Mouse (Mus musculus) C2C12 (cell line): Measurements from ENCODE around the gene Hfe. TPM values are rescaled to one million over a fixed set of nuclear protein-coding genes. Genes with fewer than 3 reads are reported as not detected.
"Not testable (repeated sequence)": the region's sequence is repeated elsewhere in the genome, so short reads cannot be mapped to it uniquely, and the experiment has no call there.

ENCODE experiments used
- H3K27me3 ChIP-seq: one replicate; pipeline ENCODE4 v1.6.1; 2011; ENCODE audit not compliant: control insufficient read depth, insufficient read depth, insufficient read length
- H3K36me3 ChIP-seq: one replicate; pipeline ENCODE4 v1.6.1; 2011; ENCODE audit not compliant: control insufficient read depth, insufficient read depth
- H3K4me3 ChIP-seq: one replicate; pipeline ENCODE4 v1.5.1; 2011; ENCODE audit warnings: mild to moderate bottlenecking, control low read depth; ENCODE audit not compliant: poor library complexity, insufficient read depth, severe bottlenecking
- H3K79me2 ChIP-seq: one replicate; pipeline ENCODE4 v1.6.1; 2011; ENCODE audit not compliant: control insufficient read depth, insufficient read depth
- H3K79me3 ChIP-seq: one replicate; pipeline ENCODE4 v1.6.1; 2011; ENCODE audit warnings: low read depth, control low read depth
- H3ac ChIP-seq: one replicate; pipeline ENCODE3; 2011; ENCODE audit warnings: low read depth; ENCODE audit not compliant: control insufficient read depth, insufficient read length
- CEBPB ChIP-seq: IDR thresholded peaks from one replicate; pipeline ENCODE4 v1.6.1; 2011; ENCODE audit warnings: low read depth, mild to moderate bottlenecking, control low read depth, moderate library complexity
- CTCF ChIP-seq: IDR thresholded peaks from one replicate; pipeline ENCODE4 v1.5.1; 2011; ENCODE audit not compliant: control insufficient read depth, insufficient read depth, insufficient read length
- FOSL1 ChIP-seq: IDR thresholded peaks from one replicate; pipeline ENCODE4 v1.8.0; 2011; ENCODE audit warnings: mild to moderate bottlenecking, low read length; ENCODE audit not compliant: poor library complexity, insufficient read depth, severe bottlenecking
- MAX ChIP-seq: IDR thresholded peaks from one replicate; pipeline ENCODE4 v1.6.1; 2011; ENCODE audit warnings: mild to moderate bottlenecking, control low read depth
- MYOD1 ChIP-seq: IDR thresholded peaks from one replicate; pipeline ENCODE4 v1.6.1; 2011; ENCODE audit warnings: low read depth; ENCODE audit not compliant: control insufficient read depth, insufficient read length
- MYOG ChIP-seq: IDR thresholded peaks from one replicate; pipeline ENCODE4 v1.6.1; 2011; ENCODE audit not compliant: control insufficient read depth, insufficient read length; ENCODE audit errors: extremely low read depth
- USF1 ChIP-seq: IDR thresholded peaks from one replicate; pipeline ENCODE4 v1.6.1; 2011; ENCODE audit warnings: low read depth, mild to moderate bottlenecking, control low read depth, moderate library complexity
- polyA plus RNA-seq: library from polyadenylated mRNA; unstranded; fragments of >200 nt; fragmentation: generic; extraction: Trizol; gene quantifications from one replicate; pipeline ENCODE4 v1.2.1, GENCODE M21; 2012; ENCODE audit warnings: missing spikeins

Hfe gene
- polyA plus RNA-seq, 1 experiment, result 0.91 TPM

- no peak overlapping the region for H3ac ChIP-seq
Measured at GRCm38 (mm10) chr13:23725213-23725612, 14.6 kb upstream of the Hfe start.

GRCm38 (mm10) chr13:23724239-23724638 is 13.6 kb upstream of the Hfe start:
- Histone ChIP-seq H3K4me3 (no peak overlapping the region), H3K79me2 (no peaks in the 10 kb centered on the region), H3K79me3 (no peaks in the 10 kb centered on the region), H3ac (no peak overlapping the region), H3K36me3 (no peaks in the 10 kb centered on the region), H3K27me3 (no peaks in the 10 kb centered on the region)
- no peak for TF ChIP-seq MYOD1
- no peak for TF ChIP-seq FOSL1
- TF ChIP-seq CTCF, result no peak
- TF ChIP-seq USF1, result no peak
- TF ChIP-seq MYOG, result no peak
- TF ChIP-seq MAX, result no peak
- TF ChIP-seq CEBPB, result no peak

More at GRCm38 (mm10) chr13:23725213-23725612, 14.6 kb upstream of the Hfe start:
- no peak for TF ChIP-seq MAX
- TF ChIP-seq FOSL1, result no peak
- no peak for TF ChIP-seq MYOD1
- TF ChIP-seq MYOG, result no peak
- TF ChIP-seq CEBPB, result no peak
- no peak for TF ChIP-seq CTCF
- no peak for TF ChIP-seq USF1
- no peaks in the 10 kb centered on the region for H3K79me3 ChIP-seq
- H3K36me3 ChIP-seq, result no peaks in the 10 kb centered on the region
- no peaks in the 10 kb centered on the region for H3K27me3 ChIP-seq
- no peaks in the 10 kb centered on the region for H3K79me2 ChIP-seq
- H3K4me3 ChIP-seq, result no peak overlapping the region

DNA sequence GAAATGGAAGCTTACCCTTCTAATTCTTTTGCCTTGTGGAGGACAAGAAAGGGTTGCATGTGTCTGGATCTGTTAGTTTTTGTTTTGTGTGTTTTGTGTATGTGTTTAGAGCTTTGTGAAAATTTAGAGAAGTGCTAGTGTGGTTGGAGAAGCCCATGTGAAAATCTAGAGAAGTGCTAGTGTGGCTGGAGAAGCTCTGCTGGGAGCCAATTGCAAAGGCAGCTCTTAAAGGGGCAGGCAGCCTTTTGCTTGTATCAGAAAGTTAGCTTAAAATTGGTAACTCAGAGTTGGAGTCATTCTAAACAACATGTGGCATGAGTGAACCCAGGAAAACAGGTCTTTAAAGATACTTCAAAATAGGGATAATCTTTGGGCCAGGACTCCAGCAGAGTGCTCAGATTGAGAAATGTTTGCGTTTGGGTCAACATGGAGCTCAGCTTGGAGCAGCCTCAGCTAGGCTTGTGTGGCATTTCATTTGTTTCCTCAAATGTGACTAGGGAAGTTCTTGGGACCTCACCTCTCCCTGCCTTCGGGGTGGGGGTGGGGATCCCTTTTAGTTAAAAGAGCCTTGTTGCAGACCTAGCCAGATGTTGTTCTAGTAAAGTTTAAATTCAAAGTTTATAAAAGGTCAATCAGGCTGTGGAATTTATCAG is 7.1 kb upstream of the Hfe start:
- H3K36me3 ChIP-seq, H3ac ChIP-seq, H3K27me3 ChIP-seq, H3K79me3 ChIP-seq, H3K79me2 ChIP-seq, H3K4me3 ChIP-seq: not testable (repeated sequence)

DNA sequence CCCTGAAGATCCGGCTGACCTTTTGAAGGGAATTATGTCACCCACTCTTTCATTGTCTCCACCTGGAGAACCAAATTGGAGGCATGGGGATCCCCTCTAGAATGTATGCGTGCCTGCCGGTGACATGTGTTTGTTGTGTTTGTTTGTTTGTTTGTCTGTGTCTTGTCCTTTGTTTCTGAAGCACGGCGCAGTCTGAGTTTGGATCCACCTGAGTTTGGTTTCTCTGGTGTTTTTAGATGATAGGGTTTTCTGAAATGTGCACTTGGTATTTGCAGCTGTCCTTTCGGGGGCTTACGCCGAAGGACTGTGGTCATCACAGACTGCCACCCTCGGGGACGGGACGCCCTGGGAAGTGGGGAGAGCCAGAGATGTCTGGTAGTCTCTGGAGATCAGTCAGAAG is 6.5 kb upstream of the Hfe start:
- no peak overlapping the region for H3K4me3 ChIP-seq
- H3K36me3 ChIP-seq, result no peaks in the 10 kb centered on the region
- no peaks in the 10 kb centered on the region for H3K27me3 ChIP-seq
- H3K79me2 ChIP-seq, result no peaks in the 10 kb centered on the region
- TF ChIP-seq MAX, result no peak
- no peak for TF ChIP-seq MYOG
- no peak for TF ChIP-seq MYOD1
- TF ChIP-seq CEBPB, result no peak
- no peak for TF ChIP-seq CTCF
- TF ChIP-seq FOSL1, result no peak
- TF ChIP-seq USF1, result no peak
- no peak overlapping the region for H3ac ChIP-seq
- H3K79me3 ChIP-seq, result no peaks in the 10 kb centered on the region

DNA sequence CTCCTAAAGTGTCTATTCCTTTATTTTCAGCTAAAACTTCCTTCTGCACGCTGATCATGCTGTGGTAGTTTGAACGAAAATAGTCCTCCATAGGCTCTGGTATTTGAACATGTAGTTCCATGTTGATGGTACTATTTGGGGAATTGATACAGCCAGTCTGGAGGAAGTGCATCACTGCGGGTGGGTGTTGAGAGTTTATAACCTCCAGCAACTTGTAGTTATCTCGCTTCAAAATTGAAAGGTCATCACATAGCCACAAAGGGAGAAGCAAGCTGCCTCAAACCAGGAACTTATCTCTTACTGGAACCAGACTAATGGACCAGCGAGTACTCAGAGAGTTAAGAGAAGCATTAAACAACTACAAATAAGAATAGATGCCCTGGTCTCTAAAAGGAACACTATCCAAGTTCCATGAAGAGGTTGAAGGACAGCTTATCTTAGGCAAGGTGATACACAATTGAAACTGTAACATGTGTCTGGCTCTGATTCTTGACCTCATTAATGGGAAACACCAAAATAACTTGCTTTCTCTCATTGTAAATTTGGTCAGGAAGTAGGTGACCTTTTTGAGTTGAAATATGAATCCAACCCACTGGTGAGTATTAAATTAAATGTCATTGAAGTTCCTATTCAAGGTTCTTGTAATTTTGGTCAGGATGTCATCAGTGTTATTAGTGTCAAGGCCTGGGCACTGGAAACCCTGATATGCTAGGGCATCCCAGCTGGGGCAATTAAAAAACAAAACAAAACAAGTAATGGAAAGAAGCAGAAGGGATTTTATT is 5.8 kb upstream of the Hfe start:
- Histone ChIP-seq H3ac (no peak overlapping the region), H3K36me3 (no peaks in the 10 kb centered on the region), H3K4me3 (no peak overlapping the region), H3K79me3 (no peaks in the 10 kb centered on the region), H3K27me3 (no peaks in the 10 kb centered on the region), H3K79me2 (no peaks in the 10 kb centered on the region)
- TF ChIP-seq MYOG (no peak), USF1 (no peak), MYOD1 (no peak), CEBPB (no peak), CTCF (no peak), FOSL1 (no peak), MAX (no peak)

- no peaks in the 10 kb centered on the region for H3K79me3 ChIP-seq
- H3K36me3 ChIP-seq, result no peaks in the 10 kb centered on the region
- TF ChIP-seq MAX, result no peak
- no peak for TF ChIP-seq CEBPB
- no peak for TF ChIP-seq FOSL1
- TF ChIP-seq MYOG, result no peak
- no peak for TF ChIP-seq MYOD1
- TF ChIP-seq USF1, result no peak
- TF ChIP-seq CTCF, result no peak
- no peaks in the 10 kb centered on the region for H3K27me3 ChIP-seq
- H3K4me3 ChIP-seq, result peak overlapping the region; percentile 31
- H3ac ChIP-seq, result peak overlapping the region; percentile 51
- no peaks in the 10 kb centered on the region for H3K79me2 ChIP-seq
Measured at GRCm38 (mm10) chr13:23709714-23710373, 810 bp downstream of the Hfe start.
